Mouse (Mus musculus) small intestine, adult 2 months (tissue): ENCODE measurements around the gene Zfhx3.

Source experiments
- CTCF ChIP-seq: fragments of 200-500 bp; IDR thresholded peaks from 2 replicates; pipeline ENCODE4 v1.5.1; 2012; ENCODE audit warnings: low read depth, mild to moderate bottlenecking, control low read depth, inconsistent platforms, low read length, moderate library complexity, mixed read lengths; ENCODE audit not compliant: insufficient replicate concordance, insufficient read length; ENCODE audit errors: extremely low read depth
- POLR2A ChIP-seq: fragments of 200-500 bp; IDR thresholded peaks from 2 replicates; pipeline ENCODE4 v1.6.1; 2012; ENCODE audit warnings: low read depth, mild to moderate bottlenecking, control low read depth, inconsistent platforms, low read length, moderate library complexity

DNA sequence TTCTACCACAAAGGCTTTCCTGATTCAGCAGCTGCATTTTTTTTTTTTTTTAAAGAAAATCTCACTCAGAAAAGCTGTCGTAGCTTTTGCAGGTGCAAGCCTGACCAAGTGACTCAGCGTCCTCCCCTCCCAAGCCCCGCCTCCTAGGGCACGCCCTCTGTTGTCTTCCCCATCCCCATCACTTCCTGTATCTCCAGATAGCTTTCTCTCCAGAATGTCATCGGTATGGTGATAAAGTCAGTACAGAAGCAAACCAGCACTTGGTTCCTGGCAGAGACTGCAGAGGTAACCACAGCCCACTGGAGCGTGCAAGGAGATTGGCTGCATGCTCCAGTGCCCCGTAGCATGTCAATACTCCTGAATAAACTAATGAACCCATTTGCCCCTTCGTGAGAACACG, 450.5 kb downstream of the Zfhx3 start:
- TF ChIP-seq POLR2A (no peak), CTCF (no peak)
